Mouse (Mus musculus): ENCODE data around the gene Pdik1l. TPM values are rescaled to one million over a fixed set of nuclear protein-coding genes. Genes with fewer than 3 reads are reported as not detected.

The Pdik1l gene
- total RNA-seq, 2 experiments from 2014 or later: 21.2 to 39.0 TPM

- ATAC-seq (ENCODE audit: poor library complexity, severe bottlenecking): no peak
Observed at GRCm38 (mm10) chr4:134243516-134244250, 44.0 kb downstream of the Pdik1l start, which contains the start of gene E130218I03Rik. TSS of gene E130218I03Rik (plus strand) at chr4:134243662.

GRCm38 (mm10) chr4:134238686-134239085, 49.0 kb downstream of the Pdik1l start:
- ATAC-seq (ENCODE audit: poor library complexity, severe bottlenecking): no peak

- no peak for ATAC-seq (ENCODE audit: poor library complexity, severe bottlenecking)
Observed at GRCm38 (mm10) chr4:134238279-134238651, 49.4 kb downstream of the Pdik1l start, which contains the start of gene Cnksr1. TSS of gene Cnksr1 (minus strand) at chr4:134238399.

- no peak for ATAC-seq (ENCODE audit: poor library complexity, severe bottlenecking)
Observed at GRCm38 (mm10) chr4:134237582-134238278, 50.0 kb downstream of the Pdik1l start.

GRCm38 (mm10) chr4:134234876-134235275, 52.8 kb downstream of the Pdik1l start:
- ATAC-seq (ENCODE audit: poor library complexity, severe bottlenecking): no peak

- ATAC-seq (ENCODE audit: poor library complexity, severe bottlenecking): no peak
Observed at GRCm38 (mm10) chr4:134230431-134230830, 57.3 kb downstream of the Pdik1l start.

GRCm38 (mm10) chr4:134227194-134227593, 60.5 kb downstream of the Pdik1l start, which contains the start of gene Catsper4:
TSS of gene Catsper4 (minus strand) at chr4:134227383.
- no peak for ATAC-seq (ENCODE audit: poor library complexity, severe bottlenecking)

Other genes starting within 250 kb of the Pdik1l start
- 0.20 and 0.66 TPM in 2 replicates for gene Zfp683, start 234.1 kb downstream of the Pdik1l start, total RNA-seq (2015)
- gene Zfp683, start 234.1 kb downstream of the Pdik1l start, total RNA-seq (2017): not detected in 2 replicates
- gene Crybg2, start 227.1 kb downstream of the Pdik1l start, total RNA-seq (2015): 1.1 and 1.9 TPM in 2 replicates
- 0.04 and 0.15 TPM in 2 replicates for gene Crybg2, start 227.1 kb downstream of the Pdik1l start, total RNA-seq (2017)
- 2,426 and 2,524 TPM in 2 replicates for gene Cd52, start 192.8 kb downstream of the Pdik1l start, total RNA-seq (2015)
- gene Cd52, start 192.8 kb downstream of the Pdik1l start, total RNA-seq (2017): 3,236 and 3,524 TPM in 2 replicates
- gene Ubxn11, start 185.3 kb downstream of the Pdik1l start, total RNA-seq (2015): 0.89 and 1.8 TPM in 2 replicates
- 1.7 and 2.9 TPM in 2 replicates for gene Ubxn11, start 185.3 kb downstream of the Pdik1l start, total RNA-seq (2017)
- gene Sh3bgrl3, start 159.1 kb downstream of the Pdik1l start, total RNA-seq (2015): 1,305 and 1,385 TPM in 2 replicates
- gene Sh3bgrl3, start 159.1 kb downstream of the Pdik1l start, total RNA-seq (2017): 523 and 622 TPM in 2 replicates
- gene Cep85, start 100.8 kb downstream of the Pdik1l start, total RNA-seq (2015): 11.4 and 20.6 TPM in 2 replicates
- gene Cep85, start 100.8 kb downstream of the Pdik1l start, total RNA-seq (2017): 17.7 TPM in 2 replicates
- 0.07 TPM in 1 of 2 replicates, not detected in the other for gene Gm7534, start 84.9 kb downstream of the Pdik1l start, total RNA-seq (2015)
- gene Gm7534, start 84.9 kb downstream of the Pdik1l start, total RNA-seq (2017): not detected in 2 replicates
- not detected in 2 replicates for gene Catsper4, start 60.5 kb downstream of the Pdik1l start, total RNA-seq (2015)
- not detected in 2 replicates for gene Catsper4, start 60.5 kb downstream of the Pdik1l start, total RNA-seq (2017)
- gene Cnksr1, start 49.5 kb downstream of the Pdik1l start, total RNA-seq (2015): 0.11 TPM in 1 of 2 replicates, not detected in the other
- gene Cnksr1, start 49.5 kb downstream of the Pdik1l start, total RNA-seq (2017): not detected in 2 replicates
- gene E130218I03Rik, start 44.2 kb downstream of the Pdik1l start, total RNA-seq (2015): not detected in 2 replicates
- gene E130218I03Rik, start 44.2 kb downstream of the Pdik1l start, total RNA-seq (2017): not detected in 2 replicates
- gene Zfp593, start 42.3 kb downstream of the Pdik1l start, total RNA-seq (2015): 3.5 and 4.6 TPM in 2 replicates
- 3.8 and 5.9 TPM in 2 replicates for gene Zfp593, start 42.3 kb downstream of the Pdik1l start, total RNA-seq (2017)
- not detected in 2 replicates for gene Gm30191, start 41.0 kb downstream of the Pdik1l start, total RNA-seq (2015)
- not detected in 2 replicates for gene Gm30191, start 41.0 kb downstream of the Pdik1l start, total RNA-seq (2017)
- not detected in 2 replicates for gene Grrp1, start 33.8 kb downstream of the Pdik1l start, total RNA-seq (2015)
- gene Grrp1, start 33.8 kb downstream of the Pdik1l start, total RNA-seq (2017): not detected in 2 replicates
- gene Trim63, start 27.2 kb upstream of the Pdik1l start, total RNA-seq (2015): not detected in 2 replicates
- not detected in 2 replicates for gene Trim63, start 27.2 kb upstream of the Pdik1l start, total RNA-seq (2017)
- 0.11 and 0.18 TPM in 2 replicates for gene Slc30a2, start 55.3 kb upstream of the Pdik1l start, total RNA-seq (2015)
- 0.22 TPM in 1 of 2 replicates, not detected in the other for gene Slc30a2, start 55.3 kb upstream of the Pdik1l start, total RNA-seq (2017)
- 0.04 TPM in 1 of 2 replicates, not detected in the other for gene Extl1, start 96.0 kb upstream of the Pdik1l start, total RNA-seq (2015)
- gene Extl1, start 96.0 kb upstream of the Pdik1l start, total RNA-seq (2017): not detected in 2 replicates
- 4.6 and 5.9 TPM in 2 replicates for gene Pafah2, start 108.4 kb upstream of the Pdik1l start, total RNA-seq (2015)
- 5.5 and 6.3 TPM in 2 replicates for gene Pafah2, start 108.4 kb upstream of the Pdik1l start, total RNA-seq (2017)
- 563 and 570 TPM in 2 replicates for gene Stmn1, start 180.4 kb upstream of the Pdik1l start, total RNA-seq (2015)
- gene Stmn1, start 180.4 kb upstream of the Pdik1l start, total RNA-seq (2017): 790 and 821 TPM in 2 replicates
- gene Paqr7, start 208.8 kb upstream of the Pdik1l start, total RNA-seq (2015): 10.7 and 11.7 TPM in 2 replicates
- 17.0 and 17.6 TPM in 2 replicates for gene Paqr7, start 208.8 kb upstream of the Pdik1l start, total RNA-seq (2017)
- gene Aunip, start 223.1 kb upstream of the Pdik1l start, total RNA-seq (2015): 3.7 and 3.9 TPM in 2 replicates
- gene Aunip, start 223.1 kb upstream of the Pdik1l start, total RNA-seq (2017): 12.6 and 17.0 TPM in 2 replicates
- gene Mtfr1l, start 247.5 kb upstream of the Pdik1l start, total RNA-seq (2015): 40.4 and 48.1 TPM in 2 replicates
- 33.6 and 38.3 TPM in 2 replicates for gene Mtfr1l, start 247.5 kb upstream of the Pdik1l start, total RNA-seq (2017)

Measured in megakaryocyte, adult 5-6 weeks (primary cell).